Mouse (Mus musculus) limb, embryonic 15.5 days (tissue): Measurements from ENCODE around the gene Pde6h. TPM values are rescaled to one million over a fixed set of nuclear protein-coding genes. Genes with fewer than 3 reads are reported as not detected.

Source experiments
- ATAC-seq: fragments of 200-750 bp; cut with Nextera tagmentation; 2 replicates; pipeline ENCODE4 v1.8.0; 2017; ENCODE audit warnings: low read depth, moderate TSS enrichment; ENCODE audit not compliant: insufficient number of reproducible peaks, low FRiP score, low TSS enrichment
- H3K27ac ChIP-seq: fragments of 300-500 bp; sonication (generic); 2 replicates; pipeline ENCODE4 v1.5.1; 2015; ENCODE audit warnings: moderate library complexity, mild to moderate bottlenecking, inconsistent platforms
- H3K27me3 ChIP-seq: fragments of 300-500 bp; sonication (generic); 2 replicates; pipeline ENCODE4 v1.6.1; 2015; ENCODE audit warnings: inconsistent platforms
- H3K36me3 ChIP-seq: fragments of 300-500 bp; sonication (generic); 2 replicates; pipeline ENCODE4 v1.6.1; 2015; ENCODE audit warnings: inconsistent platforms
- H3K4me1 ChIP-seq: fragments of 300-500 bp; sonication (generic); 2 replicates; pipeline ENCODE4 v1.6.1; 2015; ENCODE audit warnings: inconsistent platforms
- H3K4me2 ChIP-seq: fragments of 300-500 bp; sonication (generic); 2 replicates; pipeline ENCODE4 v1.6.1; 2015; ENCODE audit warnings: mild to moderate bottlenecking, inconsistent platforms
- H3K4me3 ChIP-seq: fragments of 300-500 bp; sonication (generic); 2 replicates; pipeline ENCODE4 v1.5.1; 2015; ENCODE audit warnings: mild to moderate bottlenecking, inconsistent platforms
- H3K9ac ChIP-seq: fragments of 300-500 bp; sonication (generic); 2 replicates; pipeline ENCODE4 v1.6.1; 2015; ENCODE audit warnings: inconsistent platforms
- H3K9me3 ChIP-seq: fragments of 300-500 bp; sonication (generic); 2 replicates; pipeline ENCODE4 v1.6.1; 2016; ENCODE audit warnings: inconsistent platforms
- WGBS: fragments of 180-500 bp; shearing (Covaris S2); methylation state at CpG from one replicate; pipeline ENCODE4 v1.1.7; 2015; 5-methylcytosine and 5-hydroxymethylcytosine counted together
- polyA plus RNA-seq: library from polyadenylated mRNA; unstranded; fragments of >200 nt; fragmentation: Nextera tagmentation; extraction: Ambion mirVana; gene quantifications from 2 replicates; pipeline ENCODE4 v1.2.1, GENCODE M21; 2015

The Pde6h gene
- polyA plus RNA-seq, 1 experiment from 2014 or later, result 0.19 TPM

DNA sequence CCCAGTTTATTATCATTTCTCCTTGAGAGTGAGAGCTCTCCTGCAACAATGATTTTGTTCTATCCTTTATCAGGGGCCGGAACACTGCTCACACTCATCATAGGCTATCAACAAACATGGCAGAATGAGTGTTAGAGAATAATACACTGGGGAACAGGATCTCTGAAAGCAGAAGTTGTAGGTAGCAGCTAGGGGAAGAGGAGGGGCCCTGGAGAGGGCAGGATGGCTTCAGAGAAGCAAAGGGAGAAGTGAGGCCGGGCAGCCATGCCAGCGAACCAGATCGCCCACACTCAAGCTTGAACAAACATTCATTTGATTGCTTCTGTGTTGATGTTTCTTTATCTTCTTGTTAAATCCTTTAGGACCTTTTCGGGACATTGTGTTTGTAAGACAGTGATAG lies 22.6 kb downstream of the Pde6h start:
- H3K27ac ChIP-seq, result no peak overlapping the region
- H3K4me2 ChIP-seq, result no peak overlapping the region
- no peaks in the 10 kb centered on the region for H3K36me3 ChIP-seq
- H3K9ac ChIP-seq, result no peak overlapping the region
- no peak for ATAC-seq
- H3K27me3 ChIP-seq, result no peaks in the 10 kb centered on the region
- no peaks in the 10 kb centered on the region for H3K9me3 ChIP-seq
- WGBS, result 91% methylated on average over 5 of the region's 5 CpGs
- H3K4me3 ChIP-seq, result no peak overlapping the region
- H3K4me1 ChIP-seq, result peaks cover 25% of the 10 kb centered on the region

GRCm38 (mm10) chr6:136946943-136947342 lies 23.3 kb downstream of the Pde6h start:
- 42% methylated on average over 8 of the region's 9 CpGs for WGBS
- peaks cover 19% of the 10 kb centered on the region; the same call in 1 of the 2 replicates for H3K4me1 ChIP-seq
- no peak overlapping the region for H3K4me2 ChIP-seq
- no peaks in the 10 kb centered on the region for H3K36me3 ChIP-seq
- no peaks in the 10 kb centered on the region for H3K9me3 ChIP-seq
- H3K9ac ChIP-seq, result no peak overlapping the region
- ATAC-seq, result no peak
- H3K27me3 ChIP-seq, result no peaks in the 10 kb centered on the region
- H3K27ac ChIP-seq, result no peak overlapping the region
- no peak overlapping the region for H3K4me3 ChIP-seq

DNA sequence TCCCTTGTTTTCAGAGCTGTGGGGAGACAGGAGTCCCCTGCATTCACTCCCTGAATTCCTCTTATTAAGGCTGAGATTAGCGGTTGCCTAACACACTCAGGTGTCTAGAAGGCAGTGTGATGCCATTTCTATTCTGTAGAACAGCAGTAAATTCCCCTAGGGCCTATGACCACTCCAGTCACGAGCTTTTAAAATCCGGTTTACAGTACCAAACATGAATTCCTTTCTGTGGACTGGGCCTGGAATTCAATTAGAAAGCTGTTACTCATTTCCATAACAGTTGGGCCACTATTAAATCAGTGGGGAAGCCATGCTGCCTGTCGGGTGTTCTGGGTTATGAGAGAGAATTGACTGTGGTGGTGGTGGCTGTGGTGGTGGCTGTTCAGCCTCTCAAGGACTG lies 24.1 kb downstream of the Pde6h start:
- Histone ChIP-seq H3K27me3 (no peaks in the 10 kb centered on the region), H3K4me2 (no peak overlapping the region), H3K4me3 (no peak overlapping the region), H3K27ac (no peak overlapping the region), H3K36me3 (no peaks in the 10 kb centered on the region), H3K9ac (no peak overlapping the region), H3K9me3 (no peaks in the 10 kb centered on the region), H3K4me1 (peaks cover 13% of the 10 kb centered on the region; the same call in 1 of the 2 replicates)
- 14% methylated on average over 4 of the region's 4 CpGs for WGBS
- no peak for ATAC-seq

DNA sequence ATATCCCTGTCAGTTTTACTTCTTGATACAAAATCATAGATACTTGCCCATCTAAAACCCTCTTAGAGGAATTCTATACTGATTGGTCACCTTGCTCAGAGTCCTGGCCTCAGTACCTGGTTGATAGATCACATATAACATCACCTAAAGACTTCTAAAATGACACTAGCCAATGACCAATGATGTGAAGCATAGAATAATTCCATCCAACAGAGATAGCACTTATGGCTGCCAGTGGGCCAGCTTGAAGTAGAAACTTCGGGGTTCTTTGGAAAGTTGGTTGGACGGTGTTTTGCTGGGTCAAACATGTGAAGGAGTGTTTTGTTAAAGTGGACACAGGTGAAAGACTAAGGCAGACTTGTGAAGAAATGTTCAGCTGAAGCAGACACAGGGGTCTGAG lies 26.5 kb downstream of the Pde6h start:
- H3K27me3 ChIP-seq, result no peaks in the 10 kb centered on the region
- H3K9me3 ChIP-seq, result no peaks in the 10 kb centered on the region
- WGBS, result 96% methylated on average over 2 of the region's 2 CpGs
- H3K27ac ChIP-seq, result no peak overlapping the region
- H3K4me2 ChIP-seq, result no peak overlapping the region
- ATAC-seq, result no peak
- no peaks in the 10 kb centered on the region for H3K36me3 ChIP-seq
- H3K4me1 ChIP-seq, result peaks cover 11% of the 10 kb centered on the region; the same call in 1 of the 2 replicates
- H3K4me3 ChIP-seq, result no peak overlapping the region
- H3K9ac ChIP-seq, result no peak overlapping the region

DNA sequence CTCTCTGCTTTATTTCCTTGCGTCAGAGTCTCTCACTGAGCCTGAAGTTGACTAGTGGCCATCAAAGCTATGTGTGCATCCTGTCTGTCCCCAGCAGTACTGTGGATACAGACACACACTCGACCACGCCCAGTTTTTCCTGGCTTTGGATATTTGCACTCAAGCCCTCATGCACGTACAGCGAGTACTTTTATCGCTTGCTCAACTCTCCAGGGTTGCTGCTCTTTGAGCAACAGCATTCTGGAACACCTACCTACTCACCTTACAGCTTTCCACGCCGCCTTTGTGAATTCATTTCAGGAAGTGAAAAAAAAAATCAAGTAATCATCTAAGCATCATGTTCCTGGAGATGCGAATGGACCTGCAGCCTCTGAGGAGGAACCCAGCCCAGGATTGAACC lies 29.3 kb downstream of the Pde6h start:
- no peak for ATAC-seq
- Histone ChIP-seq H3K4me2 (no peak overlapping the region), H3K9ac (no peak overlapping the region), H3K9me3 (no peaks in the 10 kb centered on the region), H3K27me3 (no peaks in the 10 kb centered on the region), H3K36me3 (no peaks in the 10 kb centered on the region), H3K4me3 (no peak overlapping the region), H3K4me1 (no peaks in the 10 kb centered on the region), H3K27ac (no peak overlapping the region)
- 89% methylated on average over 9 of the region's 9 CpGs for WGBS

- WGBS, result 71% methylated on average over 6 of the region's 6 CpGs
- no peaks in the 10 kb centered on the region for H3K9me3 ChIP-seq
- no peak overlapping the region for H3K27ac ChIP-seq
- no peaks in the 10 kb centered on the region for H3K4me1 ChIP-seq
- H3K4me3 ChIP-seq, result no peak overlapping the region
- H3K27me3 ChIP-seq, result no peaks in the 10 kb centered on the region
- no peak overlapping the region for H3K9ac ChIP-seq
- no peak for ATAC-seq
- no peaks in the 10 kb centered on the region for H3K36me3 ChIP-seq
- no peak overlapping the region for H3K4me2 ChIP-seq
These were observed 30.6 kb downstream of the Pde6h start for GRCm38 (mm10) chr6:136954192-136954591.

DNA sequence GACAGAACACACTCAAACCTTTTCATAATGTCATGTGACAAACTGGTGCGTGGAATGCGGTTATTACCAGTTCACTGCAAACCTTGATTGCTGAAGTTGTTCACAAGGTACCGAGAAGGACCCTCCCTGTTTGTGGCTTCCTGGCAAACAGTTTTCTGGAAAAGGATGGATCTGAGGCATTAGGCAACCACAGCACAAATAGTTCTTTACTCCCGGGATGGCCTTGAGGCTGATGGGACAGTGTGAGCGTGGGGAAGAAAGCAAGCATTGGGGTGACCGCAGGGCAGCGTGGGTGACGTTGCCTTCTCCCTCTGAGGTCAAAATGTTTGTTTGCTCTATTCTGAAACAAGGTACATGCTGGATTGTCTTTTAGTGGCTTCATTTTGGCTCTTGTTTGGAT lies 31.1 kb downstream of the Pde6h start:
- no peaks in the 10 kb centered on the region for H3K4me1 ChIP-seq
- H3K27ac ChIP-seq, result no peak overlapping the region
- H3K9me3 ChIP-seq, result no peaks in the 10 kb centered on the region
- H3K36me3 ChIP-seq, result no peaks in the 10 kb centered on the region
- ATAC-seq, result no peak
- no peaks in the 10 kb centered on the region for H3K27me3 ChIP-seq
- WGBS, result 80% methylated on average over 8 of the region's 8 CpGs
- H3K9ac ChIP-seq, result no peak overlapping the region
- H3K4me3 ChIP-seq, result no peak overlapping the region
- no peak overlapping the region for H3K4me2 ChIP-seq

- Histone ChIP-seq H3K4me2 (no peak overlapping the region), H3K36me3 (no peaks in the 10 kb centered on the region), H3K27ac (no peak overlapping the region), H3K9me3 (no peaks in the 10 kb centered on the region), H3K27me3 (no peaks in the 10 kb centered on the region), H3K9ac (no peak overlapping the region), H3K4me1 (no peaks in the 10 kb centered on the region), H3K4me3 (no peak overlapping the region)
- WGBS, result 80% methylated on average over 3 of the region's 3 CpGs
- no peak for ATAC-seq
These were observed 31.6 kb downstream of the Pde6h start for GRCm38 (mm10) chr6:136955240-136955639.

- Histone ChIP-seq H3K9me3 (no peaks in the 10 kb centered on the region), H3K27ac (no peak overlapping the region), H3K9ac (no peak overlapping the region), H3K36me3 (no peaks in the 10 kb centered on the region), H3K4me3 (no peak overlapping the region), H3K4me2 (no peak overlapping the region), H3K4me1 (no peaks in the 10 kb centered on the region), H3K27me3 (no peaks in the 10 kb centered on the region)
- WGBS, result 60% methylated on average over 7 of the region's 7 CpGs
- no peak for ATAC-seq
These were observed 33.4 kb downstream of the Pde6h start for GRCm38 (mm10) chr6:136957062-136957461.

DNA sequence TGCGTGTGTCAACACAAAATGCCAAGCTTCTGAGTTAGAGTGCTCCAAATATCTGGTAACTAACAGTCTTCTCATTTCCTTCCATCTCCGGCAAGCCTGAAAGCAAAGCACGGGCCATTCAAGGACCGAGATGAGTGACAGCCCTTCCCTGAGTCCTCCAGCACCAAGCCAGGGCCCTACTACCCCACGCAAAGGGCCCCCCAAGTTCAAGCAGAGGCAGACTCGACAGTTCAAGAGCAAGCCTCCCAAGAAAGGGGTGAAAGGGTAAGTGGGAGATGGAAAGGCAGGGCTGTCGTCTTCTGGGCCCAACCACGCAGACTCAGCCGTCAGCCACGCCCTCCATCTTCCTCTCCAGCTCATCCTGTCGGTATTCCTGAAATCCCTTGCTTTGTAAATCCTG lies 35.5 kb downstream of the Pde6h start:
- no peaks in the 10 kb centered on the region for H3K27me3 ChIP-seq
- H3K4me1 ChIP-seq, result no peaks in the 10 kb centered on the region
- no peak overlapping the region for H3K4me3 ChIP-seq
- no peaks in the 10 kb centered on the region for H3K36me3 ChIP-seq
- no peaks in the 10 kb centered on the region for H3K9me3 ChIP-seq
- H3K9ac ChIP-seq, result no peak overlapping the region
- 62% methylated on average over 11 of the region's 11 CpGs for whole genome bisulfite sequencing
- H3K27ac ChIP-seq, result no peak overlapping the region
- H3K4me2 ChIP-seq, result no peak overlapping the region
- ATAC-seq, result no peak

DNA sequence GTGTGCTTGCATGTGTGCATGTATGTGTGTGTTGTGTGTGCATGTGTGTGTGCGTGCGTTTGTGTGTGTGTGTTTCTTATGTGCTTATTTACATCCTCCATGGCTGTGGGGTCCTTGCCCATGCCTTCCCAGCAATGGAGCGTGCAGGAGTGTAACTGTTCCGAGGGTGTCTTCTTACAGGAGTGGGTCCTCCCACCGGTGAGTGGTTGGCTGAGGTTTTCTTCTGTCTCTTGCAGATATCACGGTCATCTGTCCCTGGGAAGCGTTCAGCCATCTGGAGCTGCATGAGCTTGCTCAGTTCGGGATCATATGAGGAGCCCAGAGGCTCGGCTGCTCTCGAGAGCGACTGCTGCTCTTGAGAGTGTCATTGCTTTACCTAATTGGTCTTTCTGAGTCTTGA lies 39.3 kb downstream of the Pde6h start:
- WGBS, result 81% methylated on average over 11 of the region's 11 CpGs
- no peak for ATAC-seq

GRCm38 (mm10) chr6:136964609-136965510 lies 41.2 kb downstream of the Pde6h start:
- Histone ChIP-seq H3K27me3 (no peaks in the 10 kb centered on the region), H3K9ac (no peak overlapping the region), H3K36me3 (no peaks in the 10 kb centered on the region), H3K9me3 (no peaks in the 10 kb centered on the region), H3K4me2 (no peak overlapping the region), H3K27ac (no peak overlapping the region), H3K4me1 (peaks cover 9% of the 10 kb centered on the region), H3K4me3 (no peak overlapping the region)
- WGBS, result 52% methylated on average over 13 of the region's 13 CpGs
- ATAC-seq, result no peak

More for the DNA sequence above, 39.3 kb downstream of the Pde6h start:
- Histone ChIP-seq H3K27ac (no peak overlapping the region), H3K9me3 (no peaks in the 10 kb centered on the region), H3K4me2 (no peak overlapping the region), H3K4me3 (no peak overlapping the region), H3K9ac (no peak overlapping the region), H3K36me3 (no peaks in the 10 kb centered on the region), H3K27me3 (no peaks in the 10 kb centered on the region), H3K4me1 (0 out of 2 replicates have a peak, but pooled peaks cover 3% of the 10 kb centered on the region)
